Mouse (Mus musculus) fat pad, adult 2 months (tissue): ENCODE results near the gene Ttc23.

Source experiments
- DNase-seq: peaks from one replicate; pipeline ENCODE4 v3.0.0-alpha.2; 2011; ENCODE audit warnings: low read depth, low spot score; ENCODE audit errors: extremely low read depth

The Ttc23 gene

GRCm38 (mm10) chr7:67695906-67696305, 48.7 kb downstream of the Ttc23 start:
- DNase-seq: no peak

- DNase-seq: no peak
These were observed 50.9 kb downstream of the Ttc23 start for GRCm38 (mm10) chr7:67697892-67698630.

GRCm38 (mm10) chr7:67699301-67699700, 52.1 kb downstream of the Ttc23 start:
- DNase-seq: no peak

DNA sequence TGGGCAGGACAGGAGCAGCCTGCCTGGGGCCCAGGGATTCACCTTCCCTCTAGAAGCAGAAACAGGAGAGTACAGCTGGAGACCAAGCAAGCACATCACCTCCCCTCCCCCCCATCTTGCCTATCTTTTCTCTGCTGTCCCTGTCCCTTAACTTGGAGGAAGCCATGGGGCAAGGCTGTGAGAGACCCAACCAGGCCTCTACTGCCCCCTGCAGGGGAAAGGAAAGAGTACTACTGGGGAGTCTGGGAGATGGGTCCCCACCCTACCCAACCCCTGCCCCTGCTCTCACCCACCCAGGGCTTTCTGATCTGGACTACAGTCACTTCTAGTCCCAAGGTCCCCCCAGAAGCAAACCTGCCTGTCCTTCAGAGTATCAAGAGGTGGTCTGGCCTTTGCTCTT, 53.6 kb downstream of the Ttc23 start:
- no peak for DNase-seq

- no peak for DNase-seq
These were observed 54.2 kb downstream of the Ttc23 start for GRCm38 (mm10) chr7:67701252-67701914.

GRCm38 (mm10) chr7:67708160-67708559, 61.0 kb downstream of the Ttc23 start:
- no peak for DNase-seq

GRCm38 (mm10) chr7:67710216-67710615, 63.0 kb downstream of the Ttc23 start:
- no peak for DNase-seq

GRCm38 (mm10) chr7:67713820-67714510, 66.8 kb downstream of the Ttc23 start:
- DNase-seq: no peak

- DNase-seq: no peak
These were observed 68.0 kb downstream of the Ttc23 start for GRCm38 (mm10) chr7:67715176-67715575.

GRCm38 (mm10) chr7:67716213-67716878, 69.1 kb downstream of the Ttc23 start:
- DNase-seq: no peak

- no peak for DNase-seq
These were observed 69.7 kb downstream of the Ttc23 start for GRCm38 (mm10) chr7:67716925-67717324.

DNA sequence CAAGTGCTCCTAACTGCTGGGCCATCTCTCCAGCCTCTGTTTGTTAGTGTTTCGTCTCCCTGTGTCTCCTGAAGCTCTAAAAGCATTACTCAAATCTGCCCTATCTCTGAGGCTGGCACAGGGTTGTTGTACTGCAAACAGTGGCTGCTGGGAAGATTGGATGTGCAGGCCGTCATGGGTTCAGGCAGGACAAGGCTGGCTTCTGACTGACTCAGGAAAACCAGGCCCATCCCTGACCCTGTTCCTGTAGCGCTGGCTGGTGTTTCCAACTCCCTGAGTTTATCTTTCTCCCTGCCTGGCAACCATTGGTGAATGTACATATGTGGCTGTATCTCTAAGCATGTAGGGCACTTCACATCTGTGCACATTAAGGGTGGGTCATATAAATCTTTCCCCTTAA, 70.3 kb downstream of the Ttc23 start:
- DNase-seq: no peak

GRCm38 (mm10) chr7:67718804-67719203, 71.6 kb downstream of the Ttc23 start:
- no peak for DNase-seq

DNA sequence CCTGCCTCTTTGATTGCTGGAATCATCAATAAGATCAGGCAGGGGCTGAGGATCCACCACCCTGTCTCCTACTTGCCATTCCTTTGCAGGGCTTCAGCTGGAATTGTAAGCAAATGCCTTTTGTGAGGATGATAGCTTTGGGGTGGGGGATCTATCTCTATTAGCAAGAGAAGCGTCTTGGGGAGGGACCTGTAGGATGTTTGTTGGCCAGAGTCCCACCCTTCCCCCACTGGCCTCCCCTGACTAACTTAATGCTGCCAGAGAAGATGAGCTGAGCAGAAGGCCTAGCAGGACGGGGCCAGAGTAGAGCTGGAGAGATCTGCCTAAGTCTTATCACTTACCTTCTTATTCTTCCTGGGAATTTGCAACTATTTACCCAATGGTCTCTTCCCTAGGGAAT, 75.0 kb downstream of the Ttc23 start:
- no peak for DNase-seq

DNA sequence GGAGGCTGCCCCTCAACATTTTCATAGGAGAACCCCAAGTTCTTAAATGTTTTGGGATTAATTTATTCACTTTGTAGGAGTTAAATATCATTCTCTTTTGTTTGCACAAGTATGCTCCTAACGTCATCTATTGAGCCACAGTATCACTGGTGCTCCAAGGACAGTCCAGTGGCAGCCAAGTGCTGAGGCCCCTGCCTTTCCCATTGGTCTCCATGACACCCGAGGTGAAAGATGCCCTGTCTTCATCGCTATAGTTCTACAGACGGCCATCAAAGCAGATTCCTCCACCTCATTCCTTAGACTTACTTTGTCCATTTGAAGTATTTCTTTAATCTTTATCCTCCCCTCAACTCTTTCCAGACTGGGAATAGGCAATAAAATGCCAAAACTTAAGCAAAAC, 77.3 kb downstream of the Ttc23 start:
- no peak for DNase-seq

- DNase-seq: no peak
These were observed 77.8 kb downstream of the Ttc23 start for GRCm38 (mm10) chr7:67725016-67725415.

GRCm38 (mm10) chr7:67728203-67728602, 81.0 kb downstream of the Ttc23 start:
- no peak for DNase-seq

DNA sequence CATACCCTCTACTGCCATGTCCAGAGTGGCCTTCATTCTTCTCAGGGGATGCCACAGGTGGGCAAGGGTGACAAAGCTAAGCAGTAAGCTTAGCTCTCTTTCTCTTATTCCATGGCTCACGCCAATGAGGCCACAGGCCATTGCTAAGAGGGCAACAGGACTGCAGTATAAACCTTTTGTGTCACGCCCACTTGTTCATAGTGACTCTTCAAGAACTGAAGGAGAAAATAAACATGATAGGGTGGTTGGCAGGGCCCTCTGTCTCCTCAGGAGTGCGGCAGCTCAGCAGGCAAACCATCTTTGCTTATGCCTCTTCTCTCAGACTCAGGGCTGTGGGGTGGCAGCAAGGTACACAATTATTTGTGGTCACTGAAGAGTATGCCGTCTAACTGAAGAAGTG, 81.6 kb downstream of the Ttc23 start:
- no peak for DNase-seq

- no peak for DNase-seq
These were observed 83.4 kb downstream of the Ttc23 start for GRCm38 (mm10) chr7:67730431-67731110.

DNA sequence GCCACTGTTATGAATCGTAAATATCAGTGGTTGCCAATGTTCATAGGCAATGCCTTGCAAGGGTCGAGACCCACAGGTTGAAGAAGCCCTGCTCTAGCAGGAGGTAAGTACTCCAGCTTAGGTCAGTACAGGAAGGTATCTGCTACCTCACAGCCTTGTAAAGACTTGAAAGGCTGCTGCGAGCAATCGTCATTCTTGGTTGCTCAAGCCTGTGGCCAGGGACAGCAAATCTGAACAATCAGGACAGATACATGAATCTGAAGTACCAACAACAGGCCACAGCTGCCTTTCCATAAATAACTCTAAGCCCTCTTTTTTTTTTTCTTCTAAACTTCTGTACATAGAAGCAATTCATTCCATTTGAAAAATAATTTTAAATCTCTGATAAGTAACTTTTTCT, 85.1 kb downstream of the Ttc23 start:
- no peak for DNase-seq

GRCm38 (mm10) chr7:67740382-67740781, 93.2 kb downstream of the Ttc23 start:
- DNase-seq: no peak
